Mouse (Mus musculus) erythroid progenitor cell, adult 5-6 weeks (primary cell): ENCODE measurements around the gene Spef1. TPM values are rescaled to one million over a fixed set of nuclear protein-coding genes. Genes with fewer than 3 reads are reported as not detected.

Experiments used
- ATAC-seq: replicated peaks from 2 replicates; pipeline ENCODE4 v1.8.0; 2016; ENCODE audit warnings: moderate number of reproducible peaks, mild to moderate bottlenecking, moderate TSS enrichment, inconsistent platforms; ENCODE audit not compliant: poor library complexity, low FRiP score, severe bottlenecking
- total RNA-seq, 2 experiments: library from RNA; stranded (forward) in 1 of 2; stranded (reverse) in 1 of 2; fragments of 150-400 nt in 1 of 2; fragments of 186-747, 209-891 nt in 1 of 2; gene quantifications; 2 replicates each; pipeline versions ENCODE4 v1.2.3 to v1.2.4; 2015 to 2017; ENCODE audit warnings: low replicate concordance in 2 of 2

Gene Spef1
- total RNA-seq, 2 experiments from 2014 or later = 4.6 to 6.4 TPM

GRCm38 (mm10) chr2:131128636-131129157 lies 58.4 kb downstream of the Spef1 start:
- no peak for ATAC-seq

- ATAC-seq = no peak
Measured at GRCm38 (mm10) chr2:131128211-131128610, 58.9 kb downstream of the Spef1 start.

GRCm38 (mm10) chr2:131127161-131127730 lies 59.8 kb downstream of the Spef1 start, which contains the start of gene Hspa12b:
Hspa12b (plus strand) TSS chr2:131127280.
- no peak for ATAC-seq

- ATAC-seq = no peak
Measured at GRCm38 (mm10) chr2:131125964-131126815, 60.9 kb downstream of the Spef1 start.

GRCm38 (mm10) chr2:131125157-131125963 lies 61.7 kb downstream of the Spef1 start:
- no peak for ATAC-seq

GRCm38 (mm10) chr2:131124166-131124565 lies 62.9 kb downstream of the Spef1 start:
- no peak for ATAC-seq

Other genes with a start within 250 kb of the Spef1 start
- gene Gfra4, start 144.2 kb downstream of the Spef1 start, total RNA-seq (2015; ENCODE audit: low replicate concordance) = 1.3 and 9.7 TPM in 2 replicates
- not detected in 2 replicates for gene Gfra4, start 144.2 kb downstream of the Spef1 start, total RNA-seq (2017; ENCODE audit: low replicate concordance)
- gene Adam33, start 123.5 kb downstream of the Spef1 start, total RNA-seq (2015; ENCODE audit: low replicate concordance) = 15.5 and 36.4 TPM in 2 replicates
- gene Adam33, start 123.5 kb downstream of the Spef1 start, total RNA-seq (2017; ENCODE audit: low replicate concordance) = 10.0 and 11.3 TPM in 2 replicates
- gene Siglec1, start 100.5 kb downstream of the Spef1 start, total RNA-seq (2015; ENCODE audit: low replicate concordance) = 6.8 and 8.8 TPM in 2 replicates
- gene Siglec1, start 100.5 kb downstream of the Spef1 start, total RNA-seq (2017; ENCODE audit: low replicate concordance) = 1.8 and 2.6 TPM in 2 replicates
- not detected in 2 replicates for gene Hspa12b, start 60.0 kb downstream of the Spef1 start, total RNA-seq (2015; ENCODE audit: low replicate concordance)
- gene Hspa12b, start 60.0 kb downstream of the Spef1 start, total RNA-seq (2017; ENCODE audit: low replicate concordance) = not detected in 2 replicates
- not detected in 2 replicates for gene Gm11037, start 53.8 kb downstream of the Spef1 start, total RNA-seq (2015; ENCODE audit: low replicate concordance)
- not detected in 2 replicates for gene Gm11037, start 53.8 kb downstream of the Spef1 start, total RNA-seq (2017; ENCODE audit: low replicate concordance)
- gene 1700037H04Rik, start 27.2 kb downstream of the Spef1 start, total RNA-seq (2015; ENCODE audit: low replicate concordance) = 124 and 160 TPM in 2 replicates
- gene 1700037H04Rik, start 27.2 kb downstream of the Spef1 start, total RNA-seq (2017; ENCODE audit: low replicate concordance) = 58.5 and 68.4 TPM in 2 replicates
- gene Cenpb, start 7.2 kb downstream of the Spef1 start, total RNA-seq (2015; ENCODE audit: low replicate concordance) = 8.3 and 8.8 TPM in 2 replicates
- 12.5 and 15.1 TPM in 2 replicates for gene Cenpb, start 7.2 kb downstream of the Spef1 start, total RNA-seq (2017; ENCODE audit: low replicate concordance)
- gene Cdc25b, start 333 bp downstream of the Spef1 start, total RNA-seq (2015; ENCODE audit: low replicate concordance) = 345 and 367 TPM in 2 replicates
- 664 and 783 TPM in 2 replicates for gene Cdc25b, start 333 bp downstream of the Spef1 start, total RNA-seq (2017; ENCODE audit: low replicate concordance)
- gene Ap5s1, start 19.8 kb upstream of the Spef1 start, total RNA-seq (2015; ENCODE audit: low replicate concordance) = 10.8 and 11.3 TPM in 2 replicates
- gene Ap5s1, start 19.8 kb upstream of the Spef1 start, total RNA-seq (2017; ENCODE audit: low replicate concordance) = 10.9 and 11.4 TPM in 2 replicates
- 27.0 and 33.1 TPM in 2 replicates for gene Mavs, start 46.8 kb upstream of the Spef1 start, total RNA-seq (2015; ENCODE audit: low replicate concordance)
- gene Mavs, start 46.8 kb upstream of the Spef1 start, total RNA-seq (2017; ENCODE audit: low replicate concordance) = 12.3 and 16.3 TPM in 2 replicates
- 40.0 and 69.2 TPM in 2 replicates for gene Pank2, start 75.2 kb upstream of the Spef1 start, total RNA-seq (2015; ENCODE audit: low replicate concordance)
- 37.8 and 65.5 TPM in 2 replicates for gene Pank2, start 75.2 kb upstream of the Spef1 start, total RNA-seq (2017; ENCODE audit: low replicate concordance)
- gene Rnf24, start 165.6 kb upstream of the Spef1 start, total RNA-seq (2015; ENCODE audit: low replicate concordance) = 1.1 and 2.9 TPM in 2 replicates
- gene Rnf24, start 165.6 kb upstream of the Spef1 start, total RNA-seq (2017; ENCODE audit: low replicate concordance) = 0.77 and 6.4 TPM in 2 replicates